Mouse (Mus musculus): ENCODE data around the gene Ctsl.

GRCm38 (mm10) chr13:64318355-64318754 lies 52.3 kb downstream of the Ctsl start:
- TF ChIP-seq ZNF384 (IDR thresholded peaks at IDR 0.05; ENCODE audit: low read depth, low read length) (no peak), CHD2 (IDR thresholded peaks at IDR 0.05; ENCODE audit: low read depth, low read length) (no peak), MAFK (IDR thresholded peaks at IDR 0.05; ENCODE audit: insufficient read depth, low read depth, low read length) (no peak), HCFC1 (IDR thresholded peaks at IDR 0.05; ENCODE audit: borderline replicate concordance, insufficient read depth, low read length) (no peak), ZC3H11A (IDR thresholded peaks at IDR 0.05; ENCODE audit: borderline replicate concordance, low read depth, low read length) (no peak)

All from ES-E14 (cell line).